Mouse (Mus musculus): ENCODE measurements around the gene Rpgrip1. TPM values are rescaled to one million over a fixed set of nuclear protein-coding genes. Genes with fewer than 3 reads are reported as not detected.

Gene Rpgrip1
- polyA plus RNA-seq, 1 experiment from 2014 or later = 32.1 TPM

DNA sequence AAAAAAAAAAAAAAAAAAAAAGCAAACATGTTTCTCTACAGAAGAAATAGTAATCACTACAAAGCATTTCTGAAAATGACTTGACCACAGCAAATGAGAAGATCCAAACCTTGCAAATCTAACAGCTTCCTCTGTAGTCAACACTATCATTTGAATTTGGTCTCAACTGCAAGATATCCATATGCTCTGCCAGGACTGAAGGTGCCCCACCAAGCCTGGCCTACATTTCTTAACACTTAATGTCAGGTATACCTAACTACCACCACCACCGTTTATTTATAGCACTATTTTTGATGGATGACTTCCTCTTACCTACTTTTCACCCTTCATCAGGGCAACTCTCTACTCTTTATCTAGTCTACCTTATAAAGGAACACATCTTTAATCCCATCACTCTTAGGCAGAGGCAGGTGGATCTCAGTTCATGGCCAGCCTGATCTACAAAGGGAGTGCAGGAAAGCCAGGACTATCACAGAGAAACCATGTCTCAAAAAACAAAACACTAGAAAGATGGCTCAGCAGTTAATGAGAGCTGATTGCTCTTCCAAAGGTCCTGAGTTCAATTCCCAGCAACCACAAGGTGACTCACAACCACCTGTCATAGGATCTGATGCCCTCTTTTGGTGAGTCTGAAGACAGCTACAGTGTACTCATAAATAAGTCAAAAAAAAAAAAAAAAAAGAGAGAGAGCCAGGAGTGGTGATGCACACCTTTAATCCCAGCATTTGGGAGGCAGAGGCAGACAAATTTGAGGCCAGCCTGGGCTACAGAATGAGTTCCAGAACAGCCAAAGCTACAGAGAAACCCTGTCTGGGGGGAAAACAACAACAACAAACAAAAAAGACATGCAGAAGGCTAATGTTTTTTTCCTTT is 9.0 kb upstream of the Rpgrip1 start:
- Histone ChIP-seq H3K9me3 (replicated peaks) (no peaks in the 10 kb centered on the region), H3K27me3 (replicated peaks) (no peaks in the 10 kb centered on the region), H3K4me1 (replicated peaks) (peaks cover 22% of the 10 kb centered on the region), H3K9ac (no peak overlapping the region), H3K36me3 (peaks cover 17% of the 10 kb centered on the region), H3K27ac (ENCODE audit: poor library complexity, severe bottlenecking) (no peak overlapping the region), H3K4me2 (peak overlapping the region; percentile 81), H3K4me3 (peak overlapping the region; percentile 99)
- ATAC-seq (ENCODE audit: insufficient number of reproducible peaks, low FRiP score) = no peak
- 64% methylated on average over 1 of the region's 1 CpGs for WGBS

DNA sequence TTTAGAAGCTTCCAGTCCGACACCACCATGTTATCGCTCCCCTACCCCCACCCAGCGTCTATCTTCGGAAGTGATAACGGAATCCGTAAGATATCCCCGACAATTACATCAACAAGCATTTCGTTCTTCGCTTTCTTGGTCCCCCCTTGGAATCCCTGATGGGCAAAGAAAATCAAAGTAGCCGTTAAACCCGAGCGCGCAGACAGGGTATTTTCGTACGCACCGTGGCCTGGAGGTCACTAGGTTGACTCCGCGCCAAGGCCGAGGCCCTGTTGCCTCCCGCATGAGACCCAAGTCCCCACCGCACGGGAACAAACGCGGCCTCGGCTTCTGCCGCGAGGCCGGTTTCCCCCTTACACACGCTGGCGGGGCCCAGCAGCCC is 7.0 kb upstream of the Rpgrip1 start:
- Histone ChIP-seq H3K4me2 (peak overlapping the region; percentile 81), H3K4me3 (peak overlapping the region; percentile 99), H3K9me3 (replicated peaks) (no peaks in the 10 kb centered on the region), H3K27me3 (replicated peaks) (no peaks in the 10 kb centered on the region), H3K4me1 (replicated peaks) (peaks cover 23% of the 10 kb centered on the region), H3K36me3 (peaks cover 10% of the 10 kb centered on the region), H3K9ac (peak overlapping the region; percentile 100), H3K27ac (ENCODE audit: poor library complexity, severe bottlenecking) (peak overlapping the region; percentile 99)
- peak; percentile 24 for ATAC-seq (ENCODE audit: insufficient number of reproducible peaks, low FRiP score)
- WGBS = under 1% methylated on average over 30 of the region's 30 CpGs

DNA sequence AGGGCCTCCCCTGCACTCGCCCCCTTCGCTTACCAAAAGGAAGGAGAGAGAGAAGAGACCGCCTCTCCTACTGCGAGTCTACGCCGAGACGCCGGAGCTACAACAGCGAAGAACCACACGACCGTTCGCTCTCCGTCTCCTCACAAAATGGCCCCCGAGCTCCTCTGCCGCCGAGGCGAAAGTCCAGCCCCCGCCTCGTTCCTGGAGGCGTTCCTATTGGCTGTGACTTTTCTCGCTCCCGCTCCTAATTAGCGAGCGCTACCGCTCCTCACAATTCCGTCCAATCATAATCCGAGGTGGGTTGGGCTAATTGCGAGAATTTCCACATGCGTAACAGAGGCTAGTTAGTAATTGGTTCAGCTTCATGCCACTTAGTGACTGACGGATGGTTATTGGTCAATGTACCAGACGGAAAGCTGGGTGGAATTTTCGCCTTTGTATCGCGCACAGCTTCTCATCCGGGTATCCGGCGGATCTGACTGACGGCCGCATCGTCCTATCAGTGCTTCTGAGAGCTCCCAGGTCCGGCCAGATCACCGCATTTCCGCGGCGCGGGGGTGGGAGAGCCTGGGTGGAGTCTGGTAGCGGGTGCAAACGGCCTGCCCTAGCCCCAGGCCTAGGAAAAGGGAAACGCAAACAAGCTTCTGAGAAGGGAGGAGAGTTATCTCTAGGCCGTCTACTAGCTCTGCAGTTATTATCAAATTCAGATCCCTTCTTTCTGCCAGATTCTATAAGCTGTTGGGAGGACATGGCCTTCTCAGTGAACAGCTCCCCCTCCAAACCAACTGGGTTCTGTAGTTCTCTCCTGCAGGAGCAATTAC is 6.4 kb upstream of the Rpgrip1 start, which contains the start of gene Hnrnpc:
TSS of gene Hnrnpc (minus strand) at position 173 of the 821 bp plus-strand sequence.
- Histone ChIP-seq H3K4me1 (replicated peaks) (peaks cover 23% of the 10 kb centered on the region), H3K9me3 (replicated peaks) (no peaks in the 10 kb centered on the region), H3K4me2 (peak within 1 kb of the TSS; percentile 81), H3K4me3 (peak within 1 kb of the TSS; percentile 99), H3K27me3 (replicated peaks) (no peaks in the 10 kb centered on the region), H3K36me3 (peaks cover 10% of the 10 kb centered on the region), H3K27ac (ENCODE audit: poor library complexity, severe bottlenecking) (peak within 1 kb of the TSS; percentile 99), H3K9ac (peak within 1 kb of the TSS; percentile 100)
- under 1% methylated on average over 50 of the region's 50 CpGs for WGBS
- peak; percentile 99 for ATAC-seq (ENCODE audit: insufficient number of reproducible peaks, low FRiP score)

DNA sequence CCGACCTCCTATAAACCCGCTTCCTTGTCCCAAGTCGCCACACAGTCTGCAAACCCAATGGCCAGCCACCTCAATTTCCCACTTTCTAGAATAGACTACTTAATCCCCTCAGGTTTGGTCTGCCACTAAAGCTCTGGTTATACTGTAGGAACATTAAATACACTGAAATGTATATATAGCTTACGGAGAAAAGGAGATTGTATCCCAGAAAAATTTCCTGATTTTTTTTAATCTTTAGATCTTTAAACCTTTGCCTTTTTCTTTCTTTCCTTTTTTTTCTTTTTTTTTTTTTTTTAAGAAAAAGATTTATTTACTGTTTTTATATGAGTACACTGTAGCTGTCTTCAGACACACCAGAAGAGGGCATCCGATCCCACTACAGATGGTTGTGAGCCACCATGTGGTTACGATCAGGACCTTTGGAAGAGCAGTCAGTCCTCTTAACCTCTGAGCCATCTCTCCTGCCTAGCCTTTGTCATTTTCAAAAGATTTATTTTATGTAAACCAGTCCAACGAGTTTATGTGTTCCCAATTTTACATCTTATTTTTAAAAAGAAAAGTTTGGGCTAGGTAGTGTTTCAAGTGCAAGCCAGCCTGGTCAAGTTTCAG is 5.7 kb upstream of the Rpgrip1 start:
- Histone ChIP-seq H3K4me1 (replicated peaks) (peaks cover 23% of the 10 kb centered on the region), H3K9ac (peak overlapping the region; percentile 60), H3K4me2 (peak overlapping the region; percentile 63), H3K9me3 (replicated peaks) (no peaks in the 10 kb centered on the region), H3K36me3 (peaks cover 10% of the 10 kb centered on the region), H3K27me3 (replicated peaks) (no peaks in the 10 kb centered on the region), H3K27ac (ENCODE audit: poor library complexity, severe bottlenecking) (peak overlapping the region; percentile 90), H3K4me3 (peak overlapping the region; percentile 35)
- 40% methylated on average over 7 of the region's 7 CpGs for WGBS
- ATAC-seq (ENCODE audit: insufficient number of reproducible peaks, low FRiP score) = no peak; the same call in 1 of the 2 replicates

DNA sequence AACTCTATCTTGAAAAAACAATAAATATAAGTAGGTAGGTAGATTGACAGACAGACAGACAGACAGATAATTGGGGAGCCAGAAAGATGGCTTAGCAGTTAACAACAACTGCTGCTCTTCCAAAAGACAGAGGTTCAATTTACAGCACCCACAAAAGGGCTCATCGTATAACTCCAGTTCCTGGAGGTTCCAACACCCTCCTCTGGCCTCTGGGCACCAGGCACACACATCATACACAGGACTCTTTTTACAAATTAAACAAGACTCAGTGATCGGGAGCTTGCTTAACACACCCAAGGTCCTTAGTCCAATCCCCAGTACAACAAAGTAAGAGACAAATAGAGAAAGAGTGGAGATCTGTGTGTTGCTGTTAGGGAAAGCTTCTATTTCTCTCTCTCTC is 5.2 kb upstream of the Rpgrip1 start:
- Histone ChIP-seq H3K36me3 (peaks cover 10% of the 10 kb centered on the region), H3K27me3 (replicated peaks) (no peaks in the 10 kb centered on the region), H3K27ac (ENCODE audit: poor library complexity, severe bottlenecking) (no peak overlapping the region), H3K4me2 (no peak overlapping the region), H3K9ac (no peak overlapping the region), H3K4me3 (no peak overlapping the region), H3K9me3 (replicated peaks) (no peaks in the 10 kb centered on the region), H3K4me1 (replicated peaks) (peaks cover 21% of the 10 kb centered on the region)
- WGBS = 88% methylated on average over 2 of the region's 2 CpGs
- ATAC-seq (ENCODE audit: insufficient number of reproducible peaks, low FRiP score) = no peak

DNA sequence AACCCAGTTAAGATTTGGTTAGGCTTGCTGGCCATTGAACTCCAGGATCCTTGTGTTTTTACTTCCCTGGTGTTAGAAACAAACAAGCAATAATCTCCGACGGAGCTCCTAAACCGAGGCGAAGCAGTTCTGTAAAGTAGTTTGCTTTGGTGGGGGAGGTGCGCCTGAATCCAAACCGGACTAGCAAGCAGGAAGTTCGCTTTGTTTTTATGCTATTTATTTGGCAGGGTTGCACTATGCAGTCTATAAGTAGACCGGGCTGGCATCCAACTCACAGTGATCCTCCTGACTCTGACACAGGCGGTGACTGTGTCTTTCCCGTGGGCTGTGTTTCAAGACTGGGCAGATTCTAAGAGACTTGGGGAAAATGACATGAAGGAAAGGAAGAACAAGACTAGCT is 3.8 kb upstream of the Rpgrip1 start:
- Histone ChIP-seq H3K9ac (no peak overlapping the region), H3K4me1 (replicated peaks) (peaks cover 12% of the 10 kb centered on the region), H3K4me2 (peak overlapping the region; percentile 11), H3K9me3 (replicated peaks) (no peaks in the 10 kb centered on the region), H3K36me3 (peaks cover 6% of the 10 kb centered on the region), H3K27me3 (replicated peaks) (no peaks in the 10 kb centered on the region), H3K27ac (ENCODE audit: poor library complexity, severe bottlenecking) (peak overlapping the region; percentile 57; the same call in 1 of the 2 replicates), H3K4me3 (no peak overlapping the region)
- WGBS = 26% methylated on average over 10 of the region's 10 CpGs
- ATAC-seq (ENCODE audit: insufficient number of reproducible peaks, low FRiP score) = no peak

DNA sequence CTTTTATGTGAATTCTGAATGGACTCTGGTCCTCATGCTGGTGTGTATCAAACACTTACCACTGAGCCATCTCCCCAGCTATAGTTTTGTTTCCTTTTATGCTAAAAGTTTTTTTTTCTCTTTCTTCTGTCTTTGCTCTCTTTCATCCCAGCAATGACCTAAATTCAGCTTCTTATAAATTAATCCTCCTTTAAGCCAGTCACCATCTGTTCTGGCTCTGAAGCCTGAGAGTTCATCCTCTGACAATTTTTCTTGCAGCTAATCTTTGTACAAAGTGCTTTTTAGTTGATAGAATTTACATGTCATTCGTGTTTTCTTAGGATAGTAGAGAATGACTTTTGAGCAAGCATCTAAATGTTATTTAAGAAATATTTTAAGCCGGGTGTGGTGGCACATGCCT is 2.5 kb upstream of the Rpgrip1 start:
- Histone ChIP-seq H3K27me3 (replicated peaks) (no peaks in the 10 kb centered on the region), H3K36me3 (no peaks in the 10 kb centered on the region), H3K4me2 (no peak overlapping the region), H3K9me3 (replicated peaks) (no peaks in the 10 kb centered on the region), H3K9ac (no peak overlapping the region), H3K4me1 (replicated peaks) (peaks cover 5% of the 10 kb centered on the region; the same call in 1 of the 2 replicates), H3K27ac (ENCODE audit: poor library complexity, severe bottlenecking) (no peak overlapping the region), H3K4me3 (no peak overlapping the region)
- 76% methylated on average over 2 of the region's 2 CpGs for WGBS
- no peak for ATAC-seq (ENCODE audit: insufficient number of reproducible peaks, low FRiP score)

DNA sequence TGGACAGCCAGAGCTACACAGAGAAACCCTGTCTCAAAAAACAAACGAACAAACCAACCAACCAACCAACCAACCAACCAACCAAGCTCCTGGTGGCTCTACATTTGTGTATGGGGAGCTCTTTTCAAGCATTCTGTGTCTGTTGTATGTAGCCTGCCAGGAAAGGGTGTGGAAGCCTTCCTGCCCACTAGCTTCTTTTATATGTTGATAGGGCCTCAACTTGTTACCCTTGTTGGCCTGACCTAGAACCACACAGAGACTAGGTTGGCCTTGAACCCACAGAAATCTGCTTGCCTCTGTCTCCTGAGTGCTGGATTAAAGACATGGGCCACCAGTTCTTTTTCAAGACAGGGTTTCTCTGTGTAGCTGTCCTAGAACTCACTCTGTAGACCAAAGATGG is 3.6 kb downstream of the Rpgrip1 start:
- no peak overlapping the region for H3K27ac ChIP-seq (ENCODE audit: poor library complexity, severe bottlenecking)
- H3K4me1 ChIP-seq (replicated peaks) = no peaks in the 10 kb centered on the region; the same call in 1 of the 2 replicates
- no peak overlapping the region for H3K4me3 ChIP-seq
- no peak for ATAC-seq (ENCODE audit: insufficient number of reproducible peaks, low FRiP score)
- H3K36me3 ChIP-seq = no peaks in the 10 kb centered on the region
- H3K4me2 ChIP-seq = no peak overlapping the region
- no peaks in the 10 kb centered on the region for H3K9me3 ChIP-seq (replicated peaks)
- H3K9ac ChIP-seq = no peak overlapping the region
- 63% methylated on average over 1 of the region's 1 CpGs for WGBS
- H3K27me3 ChIP-seq (replicated peaks) = no peaks in the 10 kb centered on the region

DNA sequence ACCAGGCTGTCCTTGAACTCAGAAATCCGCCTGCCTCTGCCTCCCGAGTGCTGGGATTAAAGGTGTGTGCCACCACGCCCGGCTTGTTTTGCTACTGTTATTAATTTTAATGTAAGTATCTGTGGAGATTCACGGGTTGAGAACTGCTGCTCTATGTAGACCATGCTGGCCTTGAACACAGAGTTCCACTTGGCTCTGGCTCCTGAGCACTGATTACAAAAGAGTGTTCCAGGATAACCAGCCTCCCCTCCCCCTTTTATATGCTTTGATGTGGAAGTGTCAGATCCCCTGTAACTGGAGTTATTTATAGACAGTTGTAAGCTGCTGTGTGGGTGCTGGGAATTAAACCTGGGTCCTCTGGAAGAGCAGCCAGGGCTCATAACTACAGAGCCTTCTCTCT is 6.7 kb downstream of the Rpgrip1 start:
- 93% methylated on average over 5 of the region's 5 CpGs for WGBS
- no peak for ATAC-seq (ENCODE audit: insufficient number of reproducible peaks, low FRiP score)
- H3K4me1 ChIP-seq (replicated peaks) = no peaks in the 10 kb centered on the region; the same call in 1 of the 2 replicates

DNA sequence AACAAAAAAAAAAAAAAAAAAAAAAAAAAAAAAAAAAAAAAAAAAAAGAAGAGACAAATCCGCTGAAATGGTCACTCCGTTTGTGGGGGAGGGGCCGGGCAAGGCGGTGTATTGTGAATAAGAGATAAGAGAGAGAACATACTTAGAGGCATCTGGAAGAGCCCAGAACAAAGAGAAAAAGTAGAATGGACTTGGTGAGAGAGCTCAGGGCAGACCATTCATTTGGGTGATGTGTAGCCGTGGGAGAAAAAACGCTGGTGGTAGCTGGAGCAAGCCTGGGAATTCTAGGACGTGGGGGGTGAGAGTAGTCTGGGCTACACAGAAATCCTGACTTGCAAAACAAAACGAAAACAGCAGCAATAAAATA is 7.9 kb downstream of the Rpgrip1 start:
- H3K9me3 ChIP-seq (replicated peaks) = no peaks in the 10 kb centered on the region
- H3K9ac ChIP-seq = peak overlapping the region; percentile 83
- WGBS = 7% methylated on average over 8 of the region's 8 CpGs
- peak; percentile 72 for ATAC-seq (ENCODE audit: insufficient number of reproducible peaks, low FRiP score)
- H3K27me3 ChIP-seq (replicated peaks) = 0 out of 2 replicates have a peak, but pooled peaks cover 15% of the 10 kb centered on the region
- H3K4me2 ChIP-seq = peak overlapping the region; percentile 100
- no peaks in the 10 kb centered on the region for H3K36me3 ChIP-seq
- H3K27ac ChIP-seq (ENCODE audit: poor library complexity, severe bottlenecking) = peak overlapping the region; percentile 69
- peak overlapping the region; percentile 70 for H3K4me3 ChIP-seq
- H3K4me1 ChIP-seq (replicated peaks) = no peaks in the 10 kb centered on the region; the same call in 1 of the 2 replicates

More for the DNA sequence above, 6.7 kb downstream of the Rpgrip1 start:
- Histone ChIP-seq H3K4me3 (no peak overlapping the region), H3K36me3 (no peaks in the 10 kb centered on the region), H3K9me3 (replicated peaks) (no peaks in the 10 kb centered on the region), H3K4me2 (no peak overlapping the region), H3K27me3 (replicated peaks) (0 out of 2 replicates have a peak, but pooled peaks cover 15% of the 10 kb centered on the region), H3K27ac (ENCODE audit: poor library complexity, severe bottlenecking) (no peak overlapping the region), H3K9ac (no peak overlapping the region)

Measured in heart, embryonic 12.5 days (tissue).